Mouse (Mus musculus): ENCODE measurements around the gene Atf3.
A peak's percentile ranks its signal among the peaks of the same experiment; 100 is the strongest.

The Atf3 gene

GRCm38 (mm10) chr1:191225771-191226170 lies 7.9 kb upstream of the Atf3 start:
- no peak for DNase-seq

- DNase-seq: no peak
Observed at GRCm38 (mm10) chr1:191224981-191225703, 7.3 kb upstream of the Atf3 start.

GRCm38 (mm10) chr1:191224302-191224980 lies 6.6 kb upstream of the Atf3 start:
- peak; percentile 94 to 97 for DNase-seq

- no peak for DNase-seq
Observed at GRCm38 (mm10) chr1:191223930-191224301, 6.1 kb upstream of the Atf3 start.

- no peak for DNase-seq
Observed at GRCm38 (mm10) chr1:191222031-191222430, 4.2 kb upstream of the Atf3 start.

GRCm38 (mm10) chr1:191220588-191220987 lies 2.7 kb upstream of the Atf3 start:
- no peak for DNase-seq

- DNase-seq: no peak
Observed at GRCm38 (mm10) chr1:191219748-191220147, 1.9 kb upstream of the Atf3 start.

- DNase-seq: no peak
Observed at GRCm38 (mm10) chr1:191218583-191218982, 744 bp upstream of the Atf3 start.

GRCm38 (mm10) chr1:191215776-191216661 lies 1.8 kb downstream of the Atf3 start:
- DNase-seq: no peak

- no peak for DNase-seq
Observed at GRCm38 (mm10) chr1:191211096-191211495, 6.7 kb downstream of the Atf3 start.

GRCm38 (mm10) chr1:191205791-191206190 lies 12.0 kb downstream of the Atf3 start:
- no peak for DNase-seq

GRCm38 (mm10) chr1:191204876-191205275 lies 13.0 kb downstream of the Atf3 start:
- DNase-seq: no peak

GRCm38 (mm10) chr1:191203496-191203895 lies 14.3 kb downstream of the Atf3 start:
- peak; percentile 48 to 62 for DNase-seq

GRCm38 (mm10) chr1:191202208-191202952 lies 15.5 kb downstream of the Atf3 start:
- no peak for DNase-seq

- DNase-seq: no peak
Observed at GRCm38 (mm10) chr1:191200816-191201602, 16.8 kb downstream of the Atf3 start.

GRCm38 (mm10) chr1:191197916-191198315 lies 19.9 kb downstream of the Atf3 start:
- DNase-seq: no peak

- peak; percentile 21 to 43 for DNase-seq
Observed at GRCm38 (mm10) chr1:191196016-191196415, 21.8 kb downstream of the Atf3 start.

- peak; percentile 44 to 74 for DNase-seq
Observed at GRCm38 (mm10) chr1:191193657-191194424, 24.0 kb downstream of the Atf3 start.

- DNase-seq: no peak
Observed at GRCm38 (mm10) chr1:191192751-191193150, 25.1 kb downstream of the Atf3 start.

GRCm38 (mm10) chr1:191192213-191192612 lies 25.6 kb downstream of the Atf3 start:
- no peak for DNase-seq
